Mouse (Mus musculus) ES-Bruce4 (cell line): ENCODE results near the gene Atg10.

ENCODE experiments used
- CTCF ChIP-seq: IDR thresholded peaks from one replicate; pipeline ENCODE4 v1.8.1; 2011; ENCODE audit warnings: low read depth, low read length
- EP300 ChIP-seq: IDR thresholded peaks from 2 replicates; pipeline ENCODE4 v1.6.1; 2011; ENCODE audit warnings: low read depth, low read length; ENCODE audit not compliant: insufficient read depth
- POLR2A ChIP-seq: IDR thresholded peaks from one replicate; pipeline ENCODE4 v1.8.1; 2011; ENCODE audit warnings: low read length; ENCODE audit not compliant: insufficient read depth

DNA sequence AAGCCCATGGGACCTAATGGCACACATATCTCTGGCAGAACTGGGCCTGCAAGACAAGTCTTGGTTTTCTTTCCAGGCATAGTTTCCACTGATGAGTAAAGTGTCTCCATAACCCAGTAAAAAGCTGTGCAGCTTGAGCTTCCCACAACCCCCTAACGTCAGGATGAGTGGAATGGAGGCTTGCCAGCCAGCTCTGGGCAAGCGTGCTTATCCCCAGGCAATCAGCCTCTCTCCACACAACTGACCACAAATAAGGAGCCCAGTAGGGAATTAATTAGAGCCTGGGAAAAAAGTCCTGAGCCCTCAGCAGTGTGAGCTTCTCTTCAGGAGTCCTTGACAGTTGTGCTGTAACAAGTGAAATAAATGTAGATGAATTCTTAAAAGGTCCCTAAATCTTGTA, 327.7 kb downstream of the Atg10 start:
- TF ChIP-seq CTCF: no peak
- no peak for TF ChIP-seq POLR2A
- TF ChIP-seq EP300: no peak
